Mouse (Mus musculus) layer of hippocampus, postnatal 14 days (tissue): ENCODE results near the gene Gsto1. TPM values are rescaled to one million over a fixed set of nuclear protein-coding genes. Genes with fewer than 3 reads are reported as not detected.
A peak's percentile ranks its signal among the peaks of the same experiment; 100 is the strongest.
"Not testable (repeated sequence)": the region's sequence is repeated elsewhere in the genome, so short reads cannot be mapped to it uniquely, and the experiment has no call there.

Source experiments
- DNase-seq, 2 experiments: peaks; one replicate each; pipeline ENCODE4 v3.0.0; 2021 to 2022; ENCODE audit warnings: low spot score in 2 of 2, mixed read lengths in 1 of 2
- long read RNA-seq, 2 experiments: library from polyadenylated mRNA; stranded (forward); transcript quantifications; one replicate each; pipeline ENCODE4 v2.0.0; 2021
- total RNA-seq, 2 experiments: library from RNA; stranded (reverse); gene quantifications; 2 replicates each; pipeline ENCODE4 v1.2.3; 2021

Gsto1 gene
- 10 to 100 TPM; 74.0 to 77.7 TPM for total RNA-seq
- long read RNA-seq, experiment 1, transcript Gsto1-201 (6 exons, 1,182 nt): major isoform, 41 of 45 reads
- long read RNA-seq, experiment 1, partial matches to known transcripts: 1 of 45 reads
- long read RNA-seq, experiment 1, other reads (novel, unspliced or antisense): 3 of 45 reads
- long read RNA-seq, experiment 2, transcript Gsto1-201 (6 exons, 1,182 nt): major isoform, 86 of 89 reads
- long read RNA-seq, experiment 2, partial matches to known transcripts: 1 of 89 reads
- long read RNA-seq, experiment 2, other reads (novel, unspliced or antisense): 1 of 89 reads

DNA sequence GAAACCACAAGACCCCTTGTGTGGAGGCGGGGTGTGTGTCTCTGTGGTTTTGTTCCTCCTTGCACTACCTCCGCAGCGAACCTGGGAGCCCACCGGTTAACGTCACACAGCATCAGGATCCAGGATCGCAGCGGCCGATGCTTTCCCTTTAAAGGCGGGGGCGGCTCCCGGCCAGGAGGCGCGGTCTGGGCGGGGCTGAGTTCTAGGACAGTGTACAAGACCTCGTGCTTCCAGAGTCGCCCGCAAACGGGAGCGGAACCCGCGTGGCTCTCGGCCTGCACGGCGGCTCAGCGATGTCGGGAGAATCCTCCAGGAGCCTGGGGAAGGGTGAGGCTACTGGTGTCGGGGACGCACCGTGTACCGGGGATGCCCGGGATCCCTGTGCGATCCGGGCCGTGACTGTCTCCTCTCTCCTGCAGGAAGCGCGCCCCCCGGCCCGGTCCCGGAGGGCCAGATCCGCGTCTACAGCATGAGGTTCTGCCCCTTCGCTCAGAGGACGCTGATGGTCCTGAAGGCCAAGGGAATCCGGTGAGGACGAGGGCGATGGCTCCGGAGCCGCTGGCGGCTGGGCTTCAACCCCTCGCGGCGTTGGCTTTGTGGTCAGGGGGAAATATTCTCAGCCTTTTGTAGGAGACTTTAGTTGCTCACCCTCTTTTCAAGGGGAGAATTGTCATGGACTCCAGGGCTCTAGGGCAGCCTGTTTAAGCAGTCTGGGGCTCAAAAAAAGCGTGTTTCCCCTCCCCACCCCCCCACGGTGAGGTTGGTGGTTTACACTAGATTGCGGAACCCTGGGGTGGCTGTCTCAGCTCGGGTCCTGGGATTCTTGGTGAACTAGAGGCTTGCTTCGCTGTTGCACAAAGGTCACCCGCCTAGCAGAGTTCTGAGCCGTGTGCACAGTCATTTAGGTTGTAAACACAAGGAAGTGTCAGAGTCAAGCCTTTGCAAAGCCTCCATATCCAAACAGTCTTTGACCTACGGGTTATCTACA, at the start of gene Gsto1:
Gsto1 (plus strand) TSS at position 175 of the 988 bp plus-strand sequence.
- peak; percentile 82 to 89 for DNase-seq

DNA sequence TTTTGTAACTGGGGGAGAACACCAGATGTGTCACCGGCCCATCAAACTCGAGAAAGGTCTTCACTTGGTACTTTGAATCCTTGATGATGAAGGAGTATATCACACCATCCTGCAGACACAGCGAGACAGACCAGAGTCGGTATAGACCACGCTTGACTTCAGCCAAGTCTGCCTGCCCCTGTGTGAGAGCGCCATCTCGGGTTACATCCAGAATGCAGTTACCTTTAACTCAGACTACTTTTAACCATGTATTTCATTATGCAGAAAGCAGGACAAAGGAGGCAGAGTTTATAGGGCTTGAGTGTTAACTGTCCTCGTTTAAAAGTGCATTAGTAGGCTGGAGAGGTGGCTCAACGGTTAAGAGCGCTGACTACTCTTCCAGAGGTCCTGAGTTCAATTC, 42.7 kb upstream of the Gsto1 start:
- DNase-seq: no peak

DNA sequence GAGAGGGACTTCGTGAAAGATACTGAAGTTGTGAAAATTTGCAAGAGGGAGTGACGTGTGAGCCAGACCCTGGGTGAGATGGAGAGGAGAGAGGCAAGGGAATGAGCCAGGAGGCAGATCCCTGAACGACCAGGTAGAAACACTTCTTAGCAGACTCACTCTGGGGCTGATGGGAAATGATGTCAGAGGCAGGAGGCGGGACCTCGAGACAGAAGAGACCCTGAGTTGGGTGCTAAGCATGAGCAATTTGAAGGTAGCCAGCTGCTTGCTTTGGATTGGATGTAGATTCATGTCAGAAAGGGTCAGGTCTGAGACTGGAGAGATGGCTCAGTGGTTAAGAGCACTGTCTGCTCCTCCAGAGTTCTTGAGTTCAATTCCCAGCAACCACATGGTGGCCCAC, 40.0 kb upstream of the Gsto1 start:
- DNase-seq: no peak

DNA sequence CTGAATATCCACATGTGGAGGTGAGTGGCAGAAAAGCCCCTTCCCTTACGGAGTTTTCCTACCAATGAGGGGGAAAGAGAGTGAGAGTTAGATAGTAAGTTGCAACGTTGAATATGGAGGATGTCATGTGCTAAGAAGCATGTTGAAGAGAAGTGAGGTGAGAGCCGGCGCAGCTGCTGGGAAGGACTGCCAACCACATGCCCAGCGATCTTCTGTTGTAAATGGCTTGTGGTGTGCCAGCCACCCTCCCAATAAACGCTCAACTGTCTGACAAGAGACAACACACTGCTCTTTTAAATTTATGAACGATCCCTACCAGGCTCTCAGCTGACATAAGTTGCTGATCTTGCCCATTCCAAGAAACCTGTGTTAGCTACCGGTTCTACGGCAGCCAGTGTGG, 37.1 kb upstream of the Gsto1 start:
- DNase-seq: peak in 1 of 2 experiments; percentile 27

DNA sequence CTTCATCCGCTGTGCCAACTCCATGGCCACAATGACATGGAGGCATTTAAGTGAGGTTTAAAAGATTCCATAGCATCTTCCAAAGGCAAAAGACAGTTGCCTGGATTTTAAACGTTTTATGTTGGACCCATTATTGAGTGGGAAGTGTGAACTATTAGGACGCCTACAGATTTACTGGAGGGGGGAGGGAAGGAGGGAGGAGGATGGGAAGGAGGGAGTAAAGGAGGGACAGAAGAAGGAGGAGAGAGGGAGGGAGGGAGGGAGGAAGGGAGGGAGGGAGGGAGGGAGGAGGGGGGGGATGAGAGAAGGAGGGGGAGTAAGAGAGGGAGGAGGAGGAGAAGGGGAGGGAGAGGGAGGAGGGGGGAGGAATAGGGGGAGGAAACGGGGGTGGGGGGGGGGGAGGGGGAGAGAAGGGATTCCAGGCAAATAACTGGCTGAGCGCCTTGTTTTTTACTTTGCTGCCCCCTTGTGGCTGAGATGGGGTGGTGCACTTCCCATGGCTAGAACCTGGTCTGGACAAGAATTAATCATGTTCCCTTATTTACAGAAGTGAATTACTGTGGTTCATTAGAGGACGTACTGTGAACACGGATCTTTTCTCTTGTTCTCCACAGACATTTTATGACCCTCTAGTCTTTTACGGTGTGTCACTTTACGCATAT, 33.8 kb upstream of the Gsto1 start:
- peak; percentile 71 to 81 for DNase-seq

DNA sequence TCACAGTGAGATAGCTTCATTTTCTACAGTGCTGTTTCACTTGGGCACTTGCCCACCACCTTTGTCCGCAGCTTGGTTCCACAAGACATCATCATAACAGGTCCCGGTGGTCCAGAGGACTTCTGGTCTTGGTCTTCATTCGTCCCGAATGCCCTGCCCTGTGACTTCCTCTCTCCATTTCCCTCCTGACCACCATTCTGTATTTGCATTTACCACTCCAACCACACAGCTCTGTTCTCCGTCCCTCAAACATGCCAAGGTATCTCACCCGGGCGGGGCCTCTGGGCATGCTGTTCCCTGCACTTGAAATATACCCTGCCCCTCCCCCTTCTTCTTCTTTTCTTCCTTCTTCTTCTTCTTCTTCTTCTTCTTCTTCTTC, 33.3 kb upstream of the Gsto1 start:
- DNase-seq: no peak

DNA sequence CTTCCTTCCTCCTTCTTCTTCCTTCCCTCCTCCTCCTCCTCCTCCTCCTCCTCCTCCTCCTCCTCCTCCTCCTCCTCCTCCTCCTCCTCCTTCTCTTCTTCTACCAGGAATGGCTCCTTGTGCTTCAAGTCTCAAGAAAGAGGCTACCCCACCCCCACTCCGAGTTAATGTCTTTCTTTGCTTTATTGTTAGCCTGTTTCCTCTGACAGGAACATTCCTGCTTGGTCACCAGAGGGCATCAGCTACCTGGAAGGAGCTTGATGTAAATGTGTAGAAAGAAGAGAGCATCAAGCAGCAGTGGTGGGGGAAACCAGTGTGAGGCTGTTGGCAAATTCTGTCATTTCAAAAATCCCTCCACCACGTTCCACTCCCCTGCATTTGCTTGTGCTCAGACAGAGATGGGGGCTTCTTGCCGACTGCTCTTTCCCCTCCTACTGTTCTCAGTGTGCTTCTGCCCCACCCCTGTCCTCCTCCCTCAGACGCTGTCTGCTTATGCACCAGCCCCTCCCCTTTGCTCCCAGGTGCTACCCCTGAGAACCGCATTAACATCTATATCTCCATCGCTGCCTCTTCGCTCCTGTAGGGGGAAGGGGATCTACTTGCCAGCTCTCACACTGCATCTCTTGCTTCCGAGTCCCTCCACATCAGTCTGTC, 32.5 kb upstream of the Gsto1 start:
- DNase-seq: no peak

DNA sequence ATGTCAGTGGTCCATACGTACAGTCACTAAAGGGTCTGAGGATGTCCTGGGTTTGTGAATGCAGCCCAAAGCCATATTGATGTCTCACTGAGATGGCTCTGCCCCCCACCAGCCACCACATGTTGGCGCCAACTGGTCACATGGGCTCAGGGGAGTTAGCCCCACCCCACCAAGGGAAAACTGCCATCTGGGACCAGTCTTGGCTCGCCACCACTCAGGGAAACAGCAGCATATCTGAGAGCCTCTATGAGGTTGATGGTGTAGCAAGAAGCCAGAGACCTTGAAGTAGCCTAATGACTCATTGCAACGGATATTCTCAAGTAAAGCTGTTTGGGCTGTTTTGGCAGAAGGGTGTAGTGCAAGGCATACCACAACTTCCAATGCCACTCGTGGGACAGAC, 30.7 kb upstream of the Gsto1 start:
- no peak for DNase-seq

DNA sequence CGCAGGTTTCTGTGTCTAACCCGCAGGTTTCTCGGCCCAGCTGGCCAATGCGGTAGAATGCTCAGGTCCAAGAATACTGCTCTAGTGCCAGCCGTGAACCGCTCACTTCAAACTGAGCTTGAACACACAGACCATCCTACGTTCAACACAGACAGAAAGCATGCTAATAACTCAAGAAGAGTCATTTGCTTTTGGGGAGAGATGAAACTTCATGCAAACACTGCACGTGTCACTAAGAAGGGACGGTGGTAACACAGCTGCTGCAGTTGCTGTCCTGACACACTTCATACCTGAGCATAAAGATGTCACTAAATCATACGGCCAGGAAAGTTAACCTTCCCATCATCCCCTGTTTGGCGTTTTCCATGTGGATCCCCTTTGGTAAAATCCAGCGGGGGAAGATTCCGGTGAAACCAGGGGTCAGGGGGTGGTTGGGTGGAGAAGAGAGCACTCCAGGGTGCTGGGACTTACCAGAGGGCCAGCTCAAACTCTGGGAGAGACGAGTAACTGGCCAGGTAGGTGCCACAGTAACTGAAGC, 24.8 kb upstream of the Gsto1 start:
- no peak for DNase-seq

DNA sequence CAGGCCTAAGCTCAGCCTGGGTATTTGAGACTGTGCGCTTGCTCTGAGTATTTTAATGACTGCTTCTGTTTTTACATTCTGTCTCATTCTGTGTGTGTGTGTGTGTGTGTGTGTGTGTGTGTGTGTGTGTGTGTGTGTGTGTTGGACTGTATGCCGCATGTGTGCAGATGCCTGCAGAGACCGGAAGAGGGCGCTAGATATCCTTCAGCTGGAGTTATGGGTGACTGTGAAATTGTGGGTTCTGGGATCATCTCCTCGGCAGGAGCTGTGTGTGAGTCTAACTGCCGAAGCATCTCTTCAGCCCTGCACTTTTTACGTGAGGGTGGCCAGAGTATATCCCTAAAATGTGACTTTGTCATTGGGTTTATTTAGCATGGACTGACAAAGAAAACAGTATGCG, 23.7 kb upstream of the Gsto1 start:
- no peak for DNase-seq

DNA sequence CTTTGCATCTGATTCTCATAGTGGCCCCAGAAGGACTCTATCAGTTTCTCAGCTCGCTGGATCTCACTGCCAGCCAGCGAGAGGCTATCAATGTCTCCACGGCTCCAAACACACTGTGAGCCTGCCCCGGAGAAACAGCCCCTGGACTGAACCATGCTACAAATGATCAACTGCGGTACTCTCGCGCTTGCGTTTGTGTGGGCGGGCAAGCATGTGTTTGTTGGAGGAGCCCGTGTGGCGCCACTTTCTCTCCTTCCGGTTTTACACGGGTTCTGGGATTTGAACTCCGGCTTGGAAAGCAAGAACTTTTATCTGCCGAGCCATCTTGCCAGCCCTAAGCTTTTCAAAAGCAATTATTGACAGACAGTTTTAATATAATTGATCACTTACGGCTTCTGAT, 22.5 kb upstream of the Gsto1 start:
- DNase-seq: no peak

DNA sequence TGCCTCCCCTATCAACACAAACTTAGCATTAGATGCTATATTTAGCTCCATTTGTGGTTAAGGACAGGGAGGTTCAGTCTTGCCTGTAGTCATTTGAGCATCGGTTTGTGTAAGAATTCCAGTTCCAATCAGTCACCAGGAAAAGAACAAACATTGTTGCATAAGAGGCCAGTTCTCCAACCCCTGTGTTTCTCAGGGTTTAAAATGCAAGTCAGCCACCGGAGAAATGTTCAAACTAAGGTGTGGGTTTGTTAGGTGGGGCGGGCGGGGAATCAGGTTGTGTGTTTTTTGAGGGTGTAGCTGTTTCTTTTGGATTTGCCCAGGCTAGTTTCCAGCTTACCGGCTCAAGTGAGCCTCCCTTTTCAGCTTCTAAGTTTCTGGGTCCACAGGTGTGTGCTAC, 20.2 kb upstream of the Gsto1 start:
- DNase-seq: no peak

DNA sequence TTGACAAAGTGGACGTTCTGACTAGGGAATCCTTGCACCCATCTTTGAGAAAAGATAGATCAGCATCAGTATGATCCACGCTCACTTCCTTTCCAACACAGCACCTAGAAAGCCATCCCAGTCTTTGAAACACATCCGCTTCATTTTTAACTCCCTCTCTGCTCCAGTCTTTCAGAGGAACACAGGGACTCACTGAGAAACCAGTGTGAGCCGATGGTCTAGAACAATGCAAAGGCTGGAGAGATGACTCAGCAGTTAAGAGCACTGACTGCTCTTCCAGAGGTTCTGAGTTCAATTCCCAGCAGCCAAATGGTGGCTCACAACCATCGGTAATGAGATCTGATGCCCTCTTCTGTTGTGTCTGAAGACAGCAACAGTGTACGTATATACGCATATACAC, 19.0 kb upstream of the Gsto1 start:
- DNase-seq: no peak

DNA sequence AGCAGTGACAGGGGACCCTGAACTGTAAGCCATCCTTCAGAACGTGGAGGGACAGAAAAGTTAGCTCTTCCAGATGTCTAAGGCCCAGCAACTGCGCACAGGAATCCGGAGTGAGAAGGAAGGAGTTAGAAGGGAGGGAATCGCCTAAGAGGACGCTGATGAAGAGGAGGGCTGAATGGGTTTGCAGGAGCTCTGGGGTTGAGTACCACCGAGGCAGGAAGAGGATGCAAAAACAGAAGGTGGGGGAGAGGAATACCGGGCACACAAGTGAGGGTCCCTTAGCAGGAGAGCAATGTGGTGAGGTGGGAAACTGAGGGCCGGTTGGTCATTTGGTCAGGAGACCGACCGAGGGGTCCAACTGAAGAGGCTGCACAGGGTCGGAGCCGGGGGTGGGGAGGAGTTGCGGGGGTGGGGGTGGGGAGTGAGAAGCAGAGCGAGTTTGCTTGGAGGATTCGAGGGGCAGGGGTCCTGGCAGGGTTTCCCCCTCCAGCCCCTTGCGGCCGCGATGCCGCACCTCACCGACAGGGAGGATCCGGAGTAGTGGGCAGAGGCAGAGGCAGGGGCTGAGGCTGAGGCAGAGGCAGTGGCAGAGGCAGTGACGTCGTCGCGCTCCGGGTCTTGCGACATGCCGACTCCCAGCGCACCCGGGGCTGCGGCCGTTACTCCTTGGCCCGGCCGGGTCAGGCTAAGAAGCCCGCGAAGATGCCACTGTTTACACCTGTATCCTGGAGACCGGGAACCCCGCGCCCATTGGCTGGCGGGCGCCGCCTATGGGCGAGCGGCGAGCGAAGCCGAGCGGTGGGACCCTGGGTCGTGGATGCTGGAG, 17.9 kb upstream of the Gsto1 start:
- peak; percentile 55 to 58 for DNase-seq

DNA sequence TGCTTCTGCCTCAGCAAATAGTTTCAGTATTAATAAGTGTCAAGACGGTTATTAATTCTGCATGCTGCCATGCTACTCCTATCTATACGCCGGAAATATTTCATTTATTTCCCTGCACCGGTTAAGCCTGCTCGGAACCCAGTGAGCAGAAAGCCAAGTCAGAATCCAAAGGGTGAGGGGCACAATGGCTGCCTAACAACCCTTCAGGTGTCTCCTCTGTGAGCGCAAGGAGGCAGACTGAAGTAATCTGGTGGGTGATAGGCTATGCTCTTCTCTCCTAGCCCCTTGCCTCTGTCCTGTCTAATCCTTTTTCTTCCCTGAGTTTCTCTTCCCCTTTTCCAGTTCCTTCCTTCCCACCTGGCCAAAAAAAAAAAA, 17.3 kb upstream of the Gsto1 start:
- no peak for DNase-seq

DNA sequence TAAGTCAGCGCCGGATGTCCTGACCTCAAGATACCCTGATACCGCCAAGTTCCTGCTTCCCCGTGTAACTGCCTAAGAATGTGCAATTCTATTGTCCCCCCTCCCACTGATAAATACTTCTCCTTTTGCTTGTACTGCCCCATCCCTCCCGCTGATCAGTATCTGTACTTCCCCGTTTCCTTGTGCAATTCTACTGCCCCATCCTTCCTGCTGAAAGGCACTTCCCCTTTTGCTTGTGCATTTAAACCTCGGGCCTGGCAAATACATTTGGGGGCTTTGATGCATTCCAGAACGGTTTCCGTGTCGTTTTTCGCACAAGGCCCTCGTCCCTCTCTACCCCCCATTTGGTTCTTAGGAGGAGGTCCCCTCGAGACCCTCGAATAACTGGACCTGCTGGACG, 13.5 kb upstream of the Gsto1 start:
- DNase-seq: not testable (repeated sequence)

DNA sequence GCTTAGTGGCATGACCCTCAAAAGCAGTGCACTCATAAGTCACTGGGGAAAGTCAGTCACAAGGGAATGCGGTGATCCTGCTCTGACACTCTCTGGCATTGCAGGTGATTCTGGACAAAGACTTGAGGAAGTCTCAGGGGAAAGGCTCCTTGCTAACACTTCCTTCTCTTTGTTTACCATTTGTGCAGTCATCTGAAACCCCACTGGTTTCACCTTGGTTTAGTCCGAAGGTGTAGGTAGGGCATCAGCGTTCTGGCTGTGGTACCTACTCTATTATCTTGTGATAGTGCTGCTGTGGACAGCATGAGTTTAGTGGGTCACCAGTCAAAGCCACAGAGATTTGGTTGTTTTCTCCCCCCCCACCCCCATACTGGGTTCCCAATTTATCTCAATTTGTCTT, 5.0 kb upstream of the Gsto1 start:
- DNase-seq: no peak

DNA sequence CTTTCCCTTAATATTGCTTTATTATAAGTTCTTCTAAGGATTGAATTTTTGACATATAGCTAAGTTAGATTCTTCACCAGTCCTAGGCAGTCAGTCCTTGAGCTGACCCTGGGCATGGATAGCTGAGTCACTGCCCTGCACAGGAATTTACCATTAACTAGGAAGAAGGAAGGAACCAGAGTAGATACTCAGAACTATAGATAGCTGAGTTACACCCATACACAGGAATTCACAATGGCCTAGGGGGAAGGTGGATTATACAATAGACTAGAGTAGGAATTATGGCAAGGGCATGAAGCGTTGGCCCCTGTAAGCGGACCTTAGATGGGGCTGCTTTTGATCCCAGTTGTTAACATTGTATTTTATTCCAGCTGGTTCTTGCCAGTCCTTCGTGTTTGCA, 2.6 kb upstream of the Gsto1 start:
- not testable (repeated sequence) for DNase-seq

DNA sequence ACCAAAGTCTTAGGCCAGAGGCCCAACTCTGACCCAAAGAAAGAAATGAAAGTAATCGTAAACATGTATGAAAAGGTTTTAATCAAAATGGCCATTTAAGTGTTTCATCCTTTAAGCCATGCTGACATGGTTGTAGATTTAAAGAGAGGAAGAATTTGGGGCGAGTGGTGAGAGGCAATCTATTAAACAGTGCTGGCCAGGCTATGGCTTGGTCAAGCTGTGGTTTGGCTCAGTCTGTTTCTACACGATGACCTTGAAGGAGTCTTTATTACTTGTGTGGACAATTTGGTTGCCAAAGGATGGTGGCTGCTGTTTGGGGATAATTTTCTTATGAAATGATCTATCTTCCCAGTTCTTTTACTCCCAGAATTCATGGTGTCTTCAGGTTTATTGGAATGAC, 1.7 kb upstream of the Gsto1 start:
- no peak for DNase-seq
